Mouse (Mus musculus) brain, embryonic 14.5 days (tissue): Measurements from ENCODE around the gene Lacc1.

Source experiments
- CTCF ChIP-seq: fragments of 200-500 bp; IDR thresholded peaks from 2 replicates; pipeline ENCODE4 v1.5.1; 2012; ENCODE audit warnings: inconsistent platforms, mild to moderate bottlenecking, moderate library complexity, borderline replicate concordance; ENCODE audit not compliant: insufficient read depth, insufficient read length; ENCODE audit errors: extremely low read depth
- POLR2A ChIP-seq: fragments of 200-500 bp; IDR thresholded peaks from 2 replicates; pipeline ENCODE4 v1.6.1; 2012; ENCODE audit warnings: mild to moderate bottlenecking, inconsistent platforms, borderline replicate concordance; ENCODE audit not compliant: poor library complexity, insufficient read depth, insufficient read length, severe bottlenecking; ENCODE audit errors: extremely low read depth

GRCm38 (mm10) chr14:77034970-77035369 is 1.7 kb downstream of the Lacc1 start:
- TF ChIP-seq POLR2A (no peak), CTCF (no peak)
